Mouse (Mus musculus) megakaryocyte, embryonic 14.5 days (primary cell): ENCODE results near the gene BC030499.

Experiments
- FLI1 ChIP-seq: IDR thresholded peaks from 2 replicates; pipeline ENCODE4 v1.6.1; 2012; ENCODE audit warnings: low read length, inconsistent platforms, mixed read lengths
- GATA1 ChIP-seq: IDR thresholded peaks from 3 replicates; pipeline ENCODE4 v1.6.1; 2012; ENCODE audit warnings: mixed read lengths, low read length, inconsistent platforms, borderline replicate concordance

DNA sequence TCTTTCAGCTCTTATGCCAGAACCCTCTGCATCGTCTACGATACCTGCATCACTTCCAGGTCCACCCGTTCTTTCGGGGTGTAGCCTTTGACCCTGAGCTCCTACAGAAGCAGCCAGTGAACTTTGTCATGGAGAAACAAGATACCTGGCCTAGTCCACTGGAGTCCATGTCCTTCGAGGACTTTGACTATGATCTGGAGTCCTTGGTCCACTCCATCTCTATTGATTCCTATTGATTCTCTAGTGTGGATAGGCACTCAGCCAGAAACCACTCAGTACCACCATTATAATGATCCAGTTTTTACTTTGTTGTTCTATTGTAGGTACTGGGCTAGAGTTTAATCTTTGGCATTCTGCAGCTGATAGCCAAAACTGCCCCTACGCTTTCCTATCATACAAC lies 3.9 kb downstream of the BC030499 start:
- TF ChIP-seq FLI1: no peak
- TF ChIP-seq GATA1: no peak
